Mouse (Mus musculus) olfactory bulb, adult 2 months (tissue): ENCODE results near the gene Nodal. TPM values are rescaled to one million over a fixed set of nuclear protein-coding genes. Genes with fewer than 3 reads are reported as not detected.

Experiments
- H3K27ac ChIP-seq: fragments of 200-500 bp; 2 replicates; pipeline ENCODE4 v1.5.1; 2012; ENCODE audit warnings: low read depth, low read length; ENCODE audit not compliant: insufficient read depth
- H3K4me1 ChIP-seq: fragments of 200-500 bp; 2 replicates; pipeline ENCODE4 v1.6.1; 2012; ENCODE audit warnings: low read length; ENCODE audit not compliant: control insufficient read depth, insufficient read depth
- H3K4me3 ChIP-seq: fragments of 200-500 bp; 2 replicates; pipeline ENCODE4 v1.5.1; 2012; ENCODE audit warnings: mild to moderate bottlenecking, low read depth, low read length, moderate library complexity; ENCODE audit not compliant: insufficient read depth
- CTCF ChIP-seq: fragments of 200-500 bp; IDR thresholded peaks from 2 replicates; pipeline ENCODE4 v1.5.1; 2012; ENCODE audit warnings: low read depth, mild to moderate bottlenecking, low read length, moderate library complexity; ENCODE audit not compliant: insufficient read depth
- POLR2A ChIP-seq: fragments of 200-500 bp; IDR thresholded peaks from 2 replicates; pipeline ENCODE4 v1.6.1; 2012; ENCODE audit warnings: mild to moderate bottlenecking, low read depth, low read length, moderate library complexity; ENCODE audit not compliant: insufficient read depth
- WGBS: fragments of 180-500 bp; shearing (Covaris S2); methylation state at CpG from one replicate; pipeline ENCODE4 v1.1.7; 2018; 5-methylcytosine and 5-hydroxymethylcytosine counted together
- polyA plus RNA-seq: library from polyadenylated mRNA; stranded (reverse); fragments of >200 nt; gene quantifications from 2 replicates; pipeline ENCODE4 v1.2.4, GENCODE M21; 2012; ENCODE audit warnings: low replicate concordance; ENCODE audit not compliant: missing spikeins, insufficient read depth, insufficient read length

The Nodal gene
- polyA plus RNA-seq, 1 experiment, result not detected

DNA sequence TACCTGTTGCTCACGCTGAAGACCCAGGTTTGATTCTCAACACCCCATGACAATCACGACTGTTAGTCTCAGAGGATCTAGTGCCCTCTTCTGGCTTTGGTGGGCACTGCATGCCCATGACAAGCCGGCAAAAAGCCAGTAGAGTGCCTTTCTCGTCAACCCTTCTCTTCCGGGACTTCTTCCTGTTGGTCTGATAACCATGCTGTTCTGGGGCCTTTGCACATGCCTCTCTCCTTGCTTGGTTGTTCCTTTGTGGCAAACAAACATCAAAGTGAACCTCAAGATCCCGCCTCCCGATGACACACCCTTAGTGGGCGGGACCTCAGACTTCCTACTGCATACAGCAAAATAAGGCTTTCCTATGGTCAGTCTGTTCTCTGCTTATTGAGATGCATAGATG is 48.5 kb downstream of the Nodal start:
- 72% methylated on average over 8 of the region's 8 CpGs for WGBS
- H3K4me3 ChIP-seq, result no peak overlapping the region
- TF ChIP-seq CTCF (no peak), POLR2A (no peak)
- H3K4me1 ChIP-seq, result no peaks in the 10 kb centered on the region
- H3K27ac ChIP-seq, result no peak overlapping the region

- Histone ChIP-seq H3K4me1 (no peaks in the 10 kb centered on the region), H3K4me3 (no peak overlapping the region), H3K27ac (no peak overlapping the region)
- TF ChIP-seq POLR2A, result no peak
- TF ChIP-seq CTCF, result no peak
- 18% methylated on average over 5 of the region's 5 CpGs for WGBS
These were observed 49.1 kb downstream of the Nodal start for GRCm38 (mm10) chr10:61466873-61467272.

DNA sequence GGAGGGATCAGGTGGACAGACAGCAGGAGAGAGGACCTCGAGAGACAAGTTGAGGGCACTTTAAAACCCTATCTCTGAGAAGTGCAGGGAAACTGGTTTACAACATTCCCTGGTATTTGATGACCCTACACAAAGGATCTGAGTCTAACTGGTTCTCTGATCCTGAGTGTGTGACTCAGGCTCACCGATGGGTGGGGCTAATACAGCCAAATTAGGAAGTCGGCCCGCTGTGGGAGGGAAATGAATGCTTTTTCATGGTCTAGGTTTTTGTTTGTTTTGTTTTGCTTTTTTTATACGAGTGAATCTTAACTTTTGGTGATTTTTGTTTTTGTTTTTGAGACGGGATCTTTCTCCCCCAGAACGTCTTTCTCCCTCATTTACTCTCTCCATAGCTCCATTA is 51.1 kb downstream of the Nodal start:
- no peak overlapping the region for H3K27ac ChIP-seq
- H3K4me3 ChIP-seq, result no peak overlapping the region
- 59% methylated on average over 7 of the region's 7 CpGs for WGBS
- no peak for TF ChIP-seq POLR2A
- TF ChIP-seq CTCF, result no peak
- H3K4me1 ChIP-seq, result no peaks in the 10 kb centered on the region

DNA sequence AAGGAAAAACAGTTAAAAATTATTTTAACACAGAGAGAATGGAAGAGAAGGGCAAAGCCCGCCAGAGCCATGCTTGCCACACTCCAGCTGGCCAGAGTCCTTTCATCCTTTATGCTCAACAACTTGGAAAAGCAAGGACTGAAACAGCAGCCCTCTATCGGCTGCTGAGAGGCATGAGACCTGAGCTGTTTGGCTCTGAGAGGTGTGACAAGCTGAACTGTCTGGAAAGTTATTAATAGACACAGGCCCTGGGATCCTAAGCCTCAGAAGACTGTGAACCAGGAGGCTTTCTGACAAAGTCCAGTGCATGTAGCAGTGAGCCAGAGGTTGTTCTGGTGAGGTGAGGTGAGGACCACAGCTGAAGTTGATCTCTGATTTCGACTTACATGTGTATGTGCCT is 55.9 kb downstream of the Nodal start:
- no peak overlapping the region for H3K27ac ChIP-seq
- WGBS, result 64% methylated on average over 3 of the region's 3 CpGs

DNA sequence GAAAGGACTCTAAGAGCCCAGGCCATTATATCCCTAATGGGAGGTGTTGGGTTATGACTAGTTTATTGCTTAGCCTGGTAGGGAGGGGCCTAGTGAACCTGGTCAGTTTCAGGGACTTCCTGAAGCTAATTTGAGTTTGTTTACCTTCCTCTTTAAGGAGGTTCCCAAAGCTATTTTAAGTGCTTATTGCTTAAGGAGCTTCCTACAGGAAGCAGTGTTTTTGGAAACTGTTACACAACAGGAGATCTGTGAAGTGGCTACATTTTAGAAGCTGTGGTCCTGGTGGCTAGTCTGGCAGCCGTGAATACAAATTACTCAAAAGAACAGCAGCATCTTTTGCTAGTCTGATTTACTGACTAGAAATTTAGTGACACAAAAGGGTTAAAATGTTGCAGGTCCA is 56.6 kb downstream of the Nodal start:
- no peak for TF ChIP-seq CTCF
- no peak for TF ChIP-seq POLR2A
- H3K27ac ChIP-seq, result no peak overlapping the region
- peaks cover 6% of the 10 kb centered on the region; the same call in 1 of the 2 replicates for H3K4me1 ChIP-seq
- 71% methylated on average over 1 of the region's 1 CpGs for WGBS
- H3K4me3 ChIP-seq, result no peak overlapping the region

More for the DNA sequence above, 55.9 kb downstream of the Nodal start:
- Histone ChIP-seq H3K4me3 (no peak overlapping the region), H3K4me1 (peaks cover 6% of the 10 kb centered on the region; the same call in 1 of the 2 replicates)
- TF ChIP-seq POLR2A (no peak), CTCF (no peak)

Other genes with a start within 250 kb of the Nodal start
- gene Tbata, start 246.0 kb upstream of the Nodal start, polyA plus RNA-seq, result not detected in 2 replicates
- gene Adamts14, start 144.5 kb upstream of the Nodal start, polyA plus RNA-seq, result not detected in 2 replicates
- not detected in 2 replicates for gene Prf1, start 120.1 kb upstream of the Nodal start, polyA plus RNA-seq
- not detected in 2 replicates for gene Pald1, start 34.4 kb upstream of the Nodal start, polyA plus RNA-seq
- gene Eif4ebp2, start 34.7 kb downstream of the Nodal start, polyA plus RNA-seq, result 105 TPM in 1 of 2 replicates, not detected in the other
- not detected in 2 replicates for gene Lrrc20, start 57.8 kb downstream of the Nodal start, polyA plus RNA-seq
- gene Npffr1, start 177.5 kb downstream of the Nodal start, polyA plus RNA-seq, result 173,703 TPM in 1 of 2 replicates, not detected in the other
- gene Ppa1, start 230.6 kb downstream of the Nodal start, polyA plus RNA-seq, result not detected in 2 replicates